Mouse (Mus musculus) forelimb bud, embryonic 11.5 days (tissue): ENCODE data around the gene Ptprz1.
"Not testable (repeated sequence)": the region's sequence is repeated elsewhere in the genome, so short reads cannot be mapped to it uniquely, and the experiment has no call there.

Experiments used
- DNase-seq: peaks from one replicate; pipeline ENCODE4 v3.0.0-alpha.2; 2012; ENCODE audit warnings: low read depth, low spot score

Gene Ptprz1

DNA sequence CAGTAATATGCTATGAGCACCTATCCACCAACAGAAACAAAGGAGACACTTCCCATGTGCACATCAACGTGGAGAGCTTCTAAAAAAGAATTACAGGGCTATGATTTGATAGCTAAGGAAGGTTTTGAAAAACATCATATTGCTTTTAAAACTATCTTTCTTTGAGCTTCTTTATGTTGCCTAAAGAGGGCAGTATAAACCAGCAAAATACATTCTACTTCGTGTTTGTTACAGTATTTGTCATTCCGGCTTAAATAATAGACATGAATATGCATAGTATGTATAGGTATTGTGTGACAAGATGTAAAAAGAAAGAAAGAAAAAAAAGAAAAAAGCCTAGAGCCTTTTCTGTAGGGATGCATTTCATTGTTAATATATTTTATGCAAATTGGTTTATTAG, 127.8 kb downstream of the Ptprz1 start:
- no peak for DNase-seq

GRCm38 (mm10) chr6:23014988-23015613, 139.8 kb downstream of the Ptprz1 start:
- no peak for DNase-seq

DNA sequence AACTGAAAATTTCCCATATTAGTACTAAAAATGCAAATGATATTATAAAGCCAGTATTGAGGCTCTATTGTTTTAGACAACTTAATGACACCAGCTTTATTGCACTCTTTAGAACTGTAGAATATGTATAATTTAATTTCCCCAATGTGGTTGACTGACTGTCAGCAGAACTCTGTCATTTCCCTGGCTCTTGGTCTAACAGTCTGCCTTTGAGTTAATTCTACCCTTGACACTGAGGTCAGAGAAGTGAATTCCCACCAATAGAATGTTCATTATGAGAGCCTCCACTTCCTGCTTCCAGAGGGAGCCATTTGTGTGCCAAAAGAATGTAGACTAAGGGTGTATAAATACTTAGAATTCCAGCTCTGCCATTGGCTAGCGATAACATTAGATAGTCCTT, 152.9 kb downstream of the Ptprz1 start:
- DNase-seq = no peak

GRCm38 (mm10) chr6:23048836-23049235, 173.5 kb downstream of the Ptprz1 start:
- no peak for DNase-seq

GRCm38 (mm10) chr6:23055734-23056133, 180.4 kb downstream of the Ptprz1 start:
- DNase-seq = no peak

DNA sequence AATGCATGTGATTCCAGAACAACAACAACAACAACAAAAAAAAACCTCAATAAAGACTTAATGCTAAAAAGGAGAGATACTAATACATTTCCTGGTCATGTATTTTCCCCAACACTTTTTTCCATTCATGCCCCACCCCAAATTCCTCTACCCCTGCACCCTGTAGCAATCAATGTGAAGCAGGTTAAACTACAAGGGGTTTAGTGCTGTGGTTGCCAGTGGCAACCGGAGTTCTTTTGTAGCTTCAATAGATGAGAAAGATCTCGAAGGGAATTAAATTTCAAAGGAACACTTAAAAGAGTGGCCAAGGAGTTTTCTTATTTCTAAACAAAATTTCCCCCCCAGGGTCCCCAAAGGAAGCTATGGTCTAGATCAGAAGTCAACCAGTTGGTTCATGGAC, 200.8 kb downstream of the Ptprz1 start:
- DNase-seq = no peak

DNA sequence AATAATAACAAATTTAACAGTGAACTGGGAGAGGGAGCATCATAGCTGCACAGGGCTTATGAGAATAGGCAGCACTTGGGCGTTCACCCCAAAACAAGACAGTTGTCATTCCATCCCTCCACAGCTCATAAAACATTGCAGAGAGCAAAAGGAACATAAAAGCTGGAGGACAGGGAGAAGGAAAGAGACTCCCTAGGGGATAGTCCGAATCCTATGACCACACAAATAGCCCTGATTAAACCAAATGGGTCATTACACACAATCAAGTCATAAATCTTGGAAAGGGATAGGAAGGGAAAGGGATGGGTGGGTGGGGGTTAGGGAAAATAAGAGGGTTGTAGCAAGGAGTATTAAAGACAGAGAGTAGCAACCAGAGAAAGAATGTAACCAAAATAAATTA, 203.0 kb downstream of the Ptprz1 start:
- no peak for DNase-seq

GRCm38 (mm10) chr6:23079991-23080680, 204.8 kb downstream of the Ptprz1 start:
- DNase-seq = no peak

GRCm38 (mm10) chr6:23084587-23085421, 209.5 kb downstream of the Ptprz1 start:
- no peak for DNase-seq

DNA sequence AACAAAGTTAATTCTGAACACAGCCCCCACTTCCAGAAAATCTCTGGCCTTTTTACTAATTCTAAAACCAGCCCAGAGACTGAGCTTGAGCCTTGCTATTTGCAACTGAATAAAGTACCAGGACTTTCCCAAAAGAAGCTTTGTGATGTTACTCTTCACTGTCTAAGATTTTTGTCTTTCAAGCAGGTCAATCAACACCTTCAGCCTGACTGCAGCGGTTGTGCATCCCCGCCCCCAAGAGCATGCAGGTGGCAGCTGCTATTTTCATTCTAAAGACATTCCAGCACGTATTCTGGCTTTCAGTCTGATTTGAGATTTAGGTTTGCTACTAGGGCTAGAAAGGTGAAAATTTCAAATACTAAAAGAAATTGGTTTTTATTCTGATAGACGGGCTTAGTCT, 214.0 kb downstream of the Ptprz1 start:
- not testable (repeated sequence) for DNase-seq

- DNase-seq = not testable (repeated sequence)
Observed at GRCm38 (mm10) chr6:23090346-23091055, 215.2 kb downstream of the Ptprz1 start.
